Mouse (Mus musculus) bone marrow, adult 2 months (tissue): ENCODE results near the gene U2af1.
"Not testable (repeated sequence)": the region's sequence is repeated elsewhere in the genome, so short reads cannot be mapped to it uniquely, and the experiment has no call there.

ENCODE experiments used
- CTCF ChIP-seq: fragments of 200-500 bp; IDR thresholded peaks from 2 replicates; pipeline ENCODE4 v1.5.1; 2011; ENCODE audit warnings: low read length, control low read depth; ENCODE audit not compliant: control insufficient read depth, insufficient read depth
- POLR2A ChIP-seq: fragments of 200-500 bp; IDR thresholded peaks from 2 replicates; pipeline ENCODE4 v1.6.1; 2011; ENCODE audit warnings: low read depth, mild to moderate bottlenecking, control low read depth, low read length, borderline replicate concordance; ENCODE audit not compliant: control insufficient read depth

GRCm38 (mm10) chr17:31695356-31695755 is 36.7 kb upstream of the U2af1 start:
- not testable (repeated sequence) for TF ChIP-seq CTCF, POLR2A
